Mouse (Mus musculus) lung, embryonic 16.5 days (tissue): ENCODE data around the gene Cct8l1. TPM values are rescaled to one million over a fixed set of nuclear protein-coding genes. Genes with fewer than 3 reads are reported as not detected.

Experiments
- ATAC-seq: fragments of 200-750 bp; cut with Nextera tagmentation; 2 replicates; pipeline ENCODE4 v1.8.0; 2017; ENCODE audit warnings: low read depth, mild to moderate bottlenecking, moderate library complexity
- H3K27ac ChIP-seq: fragments of 300-500 bp; sonication (generic); 2 replicates; pipeline ENCODE4 v1.5.1; 2014; ENCODE audit warnings: mild to moderate bottlenecking, control low read depth, low read length
- H3K27me3 ChIP-seq: fragments of 300-500 bp; sonication (generic); 2 replicates; pipeline ENCODE4 v1.6.1; 2014; ENCODE audit warnings: low read depth, low read length, mixed read lengths; ENCODE audit not compliant: control insufficient read depth, insufficient read depth
- H3K36me3 ChIP-seq: fragments of 300-500 bp; sonication (generic); 2 replicates; pipeline ENCODE4 v1.6.1; 2014; ENCODE audit warnings: low read length; ENCODE audit not compliant: control insufficient read depth, insufficient read depth
- H3K4me1 ChIP-seq: fragments of 300-500 bp; sonication (generic); replicated peaks from 2 replicates; pipeline ENCODE4 v1.6.1; 2014; ENCODE audit warnings: low read length, mixed read lengths; ENCODE audit not compliant: control insufficient read depth, insufficient read depth
- H3K4me2 ChIP-seq: fragments of 300-500 bp; sonication (generic); 2 replicates; pipeline ENCODE4 v1.6.1; 2014; ENCODE audit warnings: low read depth, low read length, control low read depth
- H3K4me3 ChIP-seq: fragments of 300-500 bp; sonication (generic); 2 replicates; pipeline ENCODE4 v1.5.1; 2014; ENCODE audit warnings: mild to moderate bottlenecking, low read length, control low read depth
- H3K9ac ChIP-seq: fragments of 300-500 bp; sonication (generic); 2 replicates; pipeline ENCODE4 v1.6.1; 2014; ENCODE audit warnings: low read length, control low read depth
- H3K9me3 ChIP-seq: fragments of 300-500 bp; sonication (generic); 2 replicates; pipeline ENCODE4 v1.6.1; 2016; ENCODE audit warnings: low read length; ENCODE audit not compliant: control insufficient read depth
- WGBS: fragments of 180-500 bp; shearing (Covaris S2); extraction: QIAGEN DNeasy Blood & Tissue Kit; methylation state at CpG from one replicate; pipeline ENCODE4 v1.1.7; 2014; 5-methylcytosine and 5-hydroxymethylcytosine counted together
- polyA plus RNA-seq: library from polyadenylated mRNA; unstranded; fragments of >200 nt; fragmentation: Nextera tagmentation; extraction: Ambion mirVana; gene quantifications from 2 replicates; pipeline ENCODE4 v1.2.1, GENCODE M21; 2015

Cct8l1 gene
- polyA plus RNA-seq, 1 experiment from 2014 or later: not detected

GRCm38 (mm10) chr5:25499423-25500398 lies 16.2 kb upstream of the Cct8l1 start:
- no peaks in the 10 kb centered on the region for H3K9me3 ChIP-seq
- H3K27ac ChIP-seq: peak overlapping the region; percentile 100
- WGBS: under 1% methylated on average over 80 of the region's 90 CpGs
- peak overlapping the region; percentile 70 for H3K4me2 ChIP-seq
- ATAC-seq: peak; percentile 87
- H3K4me3 ChIP-seq: peak overlapping the region; percentile 81
- no peaks in the 10 kb centered on the region for H3K27me3 ChIP-seq
- H3K36me3 ChIP-seq: no peaks in the 10 kb centered on the region
- peak overlapping the region; percentile 88 for H3K9ac ChIP-seq
- peaks cover 11% of the 10 kb centered on the region for H3K4me1 ChIP-seq

DNA sequence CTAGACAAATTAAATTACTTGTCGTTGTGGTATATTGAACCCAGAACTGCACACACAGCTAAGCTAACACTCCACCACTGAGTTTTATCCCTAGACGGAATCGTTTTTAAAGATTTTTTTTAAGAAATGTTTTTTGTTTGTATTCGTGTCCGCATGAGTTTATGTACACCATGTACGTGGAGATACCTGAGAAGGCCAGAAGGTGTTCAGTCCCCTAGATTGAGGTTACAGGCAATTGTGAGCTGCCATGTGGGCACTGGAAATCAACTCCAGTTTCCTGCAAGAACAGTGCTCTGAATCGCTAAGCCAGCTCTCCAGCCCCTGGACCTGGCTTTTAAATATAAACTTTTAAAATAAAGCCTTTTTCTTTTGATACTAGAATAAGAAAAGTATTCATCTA lies 15.2 kb upstream of the Cct8l1 start:
- H3K27me3 ChIP-seq: no peaks in the 10 kb centered on the region
- H3K36me3 ChIP-seq: no peaks in the 10 kb centered on the region
- H3K27ac ChIP-seq: no peak overlapping the region
- H3K4me1 ChIP-seq: peaks cover 11% of the 10 kb centered on the region
- no peaks in the 10 kb centered on the region for H3K9me3 ChIP-seq
- H3K4me2 ChIP-seq: peak overlapping the region; percentile 68; the same call in 1 of the 2 replicates
- H3K9ac ChIP-seq: no peak overlapping the region
- WGBS: 64% methylated on average over 7 of the region's 7 CpGs
- no peak overlapping the region; the same call in 1 of the 2 replicates for H3K4me3 ChIP-seq
- no peak for ATAC-seq

GRCm38 (mm10) chr5:25506041-25506440 lies 9.8 kb upstream of the Cct8l1 start:
- no peaks in the 10 kb centered on the region for H3K36me3 ChIP-seq
- H3K9me3 ChIP-seq: no peaks in the 10 kb centered on the region
- no peak for ATAC-seq
- no peak overlapping the region for H3K27ac ChIP-seq
- no peak overlapping the region for H3K4me2 ChIP-seq
- H3K27me3 ChIP-seq: no peaks in the 10 kb centered on the region
- H3K4me1 ChIP-seq: no peaks in the 10 kb centered on the region
- no peak overlapping the region for H3K9ac ChIP-seq
- no peak overlapping the region for H3K4me3 ChIP-seq
- WGBS: 77% methylated on average over 5 of the region's 5 CpGs

DNA sequence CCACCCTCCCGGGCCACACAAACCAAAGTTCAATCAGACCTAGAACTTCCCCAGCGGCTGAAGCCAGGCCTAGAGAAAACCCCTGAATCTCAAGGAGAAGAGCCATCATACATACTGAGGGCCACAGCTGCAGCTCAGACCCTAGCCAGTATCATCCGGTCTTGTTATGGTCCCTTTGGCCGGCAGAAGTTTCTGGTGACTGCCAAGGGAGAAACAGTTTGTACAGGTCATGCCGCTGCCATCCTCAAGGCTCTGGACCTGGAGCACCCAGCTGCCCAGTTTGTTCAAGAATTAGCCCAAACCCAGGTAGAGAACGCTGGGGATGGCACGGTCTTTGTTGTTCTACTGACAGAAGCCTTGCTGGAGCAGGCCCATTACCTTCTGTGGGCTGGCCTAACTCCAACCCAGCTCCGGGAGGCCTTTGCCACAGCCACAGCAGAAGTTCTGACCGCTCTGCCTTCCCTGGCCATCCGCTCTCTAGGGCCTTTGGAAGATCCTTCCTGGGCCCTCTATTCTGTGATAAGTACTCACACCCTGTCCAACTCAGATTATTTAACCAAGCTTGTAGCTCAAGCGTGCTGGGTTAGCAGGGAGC lies 531 bp downstream of the Cct8l1 start:
- H3K4me3 ChIP-seq: no peak overlapping the region
- no peaks in the 10 kb centered on the region for H3K36me3 ChIP-seq
- H3K27ac ChIP-seq: no peak overlapping the region
- ATAC-seq: no peak
- no peaks in the 10 kb centered on the region for H3K9me3 ChIP-seq
- no peak overlapping the region for H3K4me2 ChIP-seq
- no peaks in the 10 kb centered on the region for H3K4me1 ChIP-seq
- 88% methylated on average over 11 of the region's 11 CpGs for WGBS
- H3K27me3 ChIP-seq: no peaks in the 10 kb centered on the region
- H3K9ac ChIP-seq: no peak overlapping the region

DNA sequence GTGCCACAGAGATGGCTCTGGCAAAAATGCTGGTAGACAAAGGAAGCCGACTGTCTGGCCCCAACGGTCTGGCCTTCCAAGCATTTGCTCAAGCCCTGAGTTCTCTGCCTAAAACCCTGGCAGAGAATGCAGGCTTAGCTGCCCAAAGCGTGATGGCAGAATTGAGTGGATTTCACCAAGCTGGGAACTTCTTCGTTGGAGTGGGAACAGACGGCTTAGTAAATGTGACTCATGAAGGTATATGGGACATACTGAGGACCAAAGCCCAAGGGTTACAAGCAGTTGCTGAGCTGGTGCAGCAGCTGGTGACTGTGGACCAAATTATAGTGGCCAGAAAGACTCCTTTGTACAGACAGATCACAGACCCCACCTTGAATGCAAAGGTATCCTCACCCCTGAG lies 1.7 kb downstream of the Cct8l1 start:
- Histone ChIP-seq H3K27ac (no peak overlapping the region), H3K36me3 (no peaks in the 10 kb centered on the region), H3K4me2 (no peak overlapping the region), H3K9ac (no peak overlapping the region), H3K27me3 (no peaks in the 10 kb centered on the region), H3K9me3 (no peaks in the 10 kb centered on the region), H3K4me3 (no peak overlapping the region), H3K4me1 (no peaks in the 10 kb centered on the region)
- WGBS: 71% methylated on average over 5 of the region's 5 CpGs
- no peak for ATAC-seq

DNA sequence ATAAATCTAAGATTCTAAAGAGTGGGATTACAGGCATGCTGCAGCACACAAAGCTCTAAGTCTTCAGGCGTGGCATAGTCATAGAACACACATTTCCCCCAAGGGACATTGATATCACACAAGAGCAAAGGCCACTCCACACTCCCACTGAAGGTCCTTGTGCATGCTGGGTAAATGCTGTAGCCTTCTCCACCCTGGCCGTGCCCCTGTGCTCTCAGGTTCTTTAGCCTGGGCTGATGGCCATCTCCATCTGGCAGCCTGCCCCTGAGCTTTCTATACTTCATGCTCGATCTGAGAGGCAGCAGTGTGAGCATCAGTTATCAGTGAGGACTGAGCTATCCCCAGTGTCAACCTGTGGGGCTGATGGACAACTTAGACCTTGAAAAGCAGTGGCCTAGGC lies 4.0 kb downstream of the Cct8l1 start:
- no peak overlapping the region for H3K4me2 ChIP-seq
- H3K36me3 ChIP-seq: no peaks in the 10 kb centered on the region
- no peak overlapping the region for H3K9ac ChIP-seq
- H3K27me3 ChIP-seq: no peaks in the 10 kb centered on the region
- 57% methylated on average over 3 of the region's 3 CpGs for WGBS
- H3K4me3 ChIP-seq: no peak overlapping the region
- ATAC-seq: no peak
- no peak overlapping the region for H3K27ac ChIP-seq
- H3K4me1 ChIP-seq: no peaks in the 10 kb centered on the region
- H3K9me3 ChIP-seq: no peaks in the 10 kb centered on the region

GRCm38 (mm10) chr5:25521461-25521860 lies 5.6 kb downstream of the Cct8l1 start:
- no peak overlapping the region for H3K27ac ChIP-seq
- no peaks in the 10 kb centered on the region for H3K36me3 ChIP-seq
- H3K9ac ChIP-seq: no peak overlapping the region
- no peaks in the 10 kb centered on the region for H3K27me3 ChIP-seq
- ATAC-seq: no peak
- H3K4me2 ChIP-seq: no peak overlapping the region
- no peaks in the 10 kb centered on the region for H3K4me1 ChIP-seq
- 73% methylated on average over 5 of the region's 5 CpGs for WGBS
- H3K9me3 ChIP-seq: no peaks in the 10 kb centered on the region
- H3K4me3 ChIP-seq: no peak overlapping the region

- no peak for ATAC-seq
- no peaks in the 10 kb centered on the region for H3K36me3 ChIP-seq
- H3K4me3 ChIP-seq: no peak overlapping the region
- H3K27ac ChIP-seq: no peak overlapping the region
- no peak overlapping the region for H3K4me2 ChIP-seq
- WGBS: 42% methylated on average over 5 of the region's 5 CpGs
- H3K27me3 ChIP-seq: no peaks in the 10 kb centered on the region
- H3K9me3 ChIP-seq: no peaks in the 10 kb centered on the region
- H3K4me1 ChIP-seq: no peaks in the 10 kb centered on the region
- no peak overlapping the region for H3K9ac ChIP-seq
These were observed 10.2 kb downstream of the Cct8l1 start for GRCm38 (mm10) chr5:25526116-25526515.

DNA sequence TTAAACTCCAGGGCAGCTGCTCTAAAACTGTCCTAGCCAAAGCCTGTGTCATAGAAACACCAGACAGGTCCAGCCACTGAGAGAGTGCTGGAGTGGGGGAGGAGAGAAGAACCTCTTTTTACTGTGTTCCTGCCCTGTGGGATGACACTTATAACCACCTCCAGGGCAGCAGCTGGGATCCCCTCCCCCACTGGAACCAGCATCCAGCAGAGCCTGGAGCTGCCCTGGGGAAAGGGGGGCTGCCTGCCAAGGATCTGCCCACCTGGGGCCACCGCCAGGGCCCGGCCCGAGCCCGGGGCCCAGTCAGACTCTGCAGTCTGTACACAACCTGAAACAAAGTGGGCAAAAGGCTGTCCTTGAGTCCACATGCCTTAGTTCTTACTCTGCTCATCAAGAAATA lies 11.1 kb downstream of the Cct8l1 start:
- Histone ChIP-seq H3K4me1 (no peaks in the 10 kb centered on the region), H3K27me3 (no peaks in the 10 kb centered on the region), H3K9me3 (no peaks in the 10 kb centered on the region), H3K4me3 (no peak overlapping the region), H3K36me3 (no peaks in the 10 kb centered on the region), H3K4me2 (no peak overlapping the region), H3K9ac (no peak overlapping the region), H3K27ac (no peak overlapping the region)
- ATAC-seq: no peak
- WGBS: 40% methylated on average over 4 of the region's 4 CpGs
